Mouse (Mus musculus): Measurements from ENCODE around the gene Asgr1. TPM values are rescaled to one million over a fixed set of nuclear protein-coding genes. Genes with fewer than 3 reads are reported as not detected.

Asgr1 gene
- polyA plus RNA-seq, 1 experiment from 2014 or later = 7.3 TPM

- H3K27me3 ChIP-seq = no peaks in the 10 kb centered on the region
- H3K9me3 ChIP-seq (replicated peaks) = no peaks in the 10 kb centered on the region
- no peak overlapping the region for H3K27ac ChIP-seq (replicated peaks)
- 61% methylated on average over 11 of the region's 11 CpGs for WGBS (ENCODE audit: insufficient replicate concordance)
- no peak overlapping the region for H3K4me2 ChIP-seq
- H3K36me3 ChIP-seq (replicated peaks) = no peaks in the 10 kb centered on the region
- no peak for ATAC-seq (ENCODE audit: insufficient read depth)
- H3K4me3 ChIP-seq (replicated peaks) = no peak overlapping the region
- H3K9ac ChIP-seq = no peak overlapping the region
- H3K4me1 ChIP-seq (replicated peaks) = 0 out of 2 replicates have a peak, but pooled peaks cover 3% of the 10 kb centered on the region
Observed at GRCm38 (mm10) chr11:70097396-70097795, 43.5 kb downstream of the Asgr1 start.

GRCm38 (mm10) chr11:70099102-70099501, 45.2 kb downstream of the Asgr1 start:
- no peak for ATAC-seq (ENCODE audit: insufficient read depth)
- Histone ChIP-seq H3K27ac (replicated peaks) (no peak overlapping the region), H3K4me3 (replicated peaks) (no peak overlapping the region), H3K4me1 (replicated peaks) (no peaks in the 10 kb centered on the region), H3K36me3 (replicated peaks) (no peaks in the 10 kb centered on the region), H3K9ac (no peak overlapping the region), H3K27me3 (no peaks in the 10 kb centered on the region), H3K4me2 (no peak overlapping the region), H3K9me3 (replicated peaks) (no peaks in the 10 kb centered on the region)
- 60% methylated on average over 2 of the region's 2 CpGs for WGBS (ENCODE audit: insufficient replicate concordance)

- 36% methylated on average over 2 of the region's 2 CpGs for WGBS (ENCODE audit: insufficient replicate concordance)
- Histone ChIP-seq H3K27ac (replicated peaks) (no peak overlapping the region), H3K4me3 (replicated peaks) (no peak overlapping the region)
Observed at GRCm38 (mm10) chr11:70099809-70100208, 45.9 kb downstream of the Asgr1 start.

GRCm38 (mm10) chr11:70103701-70104315, 49.9 kb downstream of the Asgr1 start:
- H3K4me2 ChIP-seq = no peak overlapping the region
- no peak overlapping the region for H3K4me3 ChIP-seq (replicated peaks)
- no peaks in the 10 kb centered on the region for H3K9me3 ChIP-seq (replicated peaks)
- H3K9ac ChIP-seq = no peak overlapping the region
- H3K36me3 ChIP-seq (replicated peaks) = no peaks in the 10 kb centered on the region
- WGBS (ENCODE audit: insufficient replicate concordance) = 66% methylated on average over 14 of the region's 14 CpGs
- no peaks in the 10 kb centered on the region for H3K27me3 ChIP-seq
- no peaks in the 10 kb centered on the region for H3K4me1 ChIP-seq (replicated peaks)
- no peak overlapping the region for H3K27ac ChIP-seq (replicated peaks)
- no peak for ATAC-seq (ENCODE audit: insufficient read depth)

More at GRCm38 (mm10) chr11:70099809-70100208, 45.9 kb downstream of the Asgr1 start:
- Histone ChIP-seq H3K27me3 (no peaks in the 10 kb centered on the region), H3K9me3 (replicated peaks) (no peaks in the 10 kb centered on the region), H3K36me3 (replicated peaks) (no peaks in the 10 kb centered on the region), H3K4me2 (no peak overlapping the region), H3K9ac (no peak overlapping the region), H3K4me1 (replicated peaks) (no peaks in the 10 kb centered on the region)
- ATAC-seq (ENCODE audit: insufficient read depth) = no peak

GRCm38 (mm10) chr11:70107085-70107484, 53.2 kb downstream of the Asgr1 start:
- no peaks in the 10 kb centered on the region for H3K36me3 ChIP-seq (replicated peaks)
- H3K27me3 ChIP-seq = no peaks in the 10 kb centered on the region
- no peak overlapping the region for H3K4me2 ChIP-seq
- H3K9me3 ChIP-seq (replicated peaks) = no peaks in the 10 kb centered on the region
- H3K4me1 ChIP-seq (replicated peaks) = peaks cover 3% of the 10 kb centered on the region; the same call in 1 of the 2 replicates
- H3K27ac ChIP-seq (replicated peaks) = no peak overlapping the region
- no peak overlapping the region for H3K4me3 ChIP-seq (replicated peaks)
- no peak for ATAC-seq (ENCODE audit: insufficient read depth)
- 62% methylated on average over 8 of the region's 8 CpGs for WGBS (ENCODE audit: insufficient replicate concordance)
- no peak overlapping the region for H3K9ac ChIP-seq

MicroRNAs encoded within 50 kb of the gene (microRNA counts, 519-probe panel; counts per million panel counts)
- microRNA mmu-miR-324-3p (not detected), microRNA mmu-miR-324-5p (2,943 counts per million, percentile 59 among the panel's probes with 10 or more counts)

Small RNAs within 50 kb of the gene (microRNA-seq; reads per million reads assigned to microRNA genes)
- 2,107 reads per million, percentile 83 among the genes with 10 or more reads in this experiment for gene Mir324

Other genes starting within 250 kb of the Asgr1 start
- 0.69 and 0.94 TPM in 2 replicates for gene Tmem102, start 248.5 kb upstream of the Asgr1 start, polyA plus RNA-seq (2015; fragmentation: Nextera tagmentation; extraction: Ambion mirVana)
- gene Gm39566, start 238.8 kb upstream of the Asgr1 start, polyA plus RNA-seq (2015; fragmentation: Nextera tagmentation; extraction: Ambion mirVana) = not detected in 2 replicates
- not detected in 2 replicates for gene Spem2, start 235.6 kb upstream of the Asgr1 start, polyA plus RNA-seq (2015; fragmentation: Nextera tagmentation; extraction: Ambion mirVana)
- not detected in 2 replicates for gene Spem1, start 231.9 kb upstream of the Asgr1 start, polyA plus RNA-seq (2015; fragmentation: Nextera tagmentation; extraction: Ambion mirVana)
- gene Nlgn2, start 216.3 kb upstream of the Asgr1 start, polyA plus RNA-seq (2015; fragmentation: Nextera tagmentation; extraction: Ambion mirVana) = 0.54 and 0.64 TPM in 2 replicates
- 336 and 387 TPM in 2 replicates for gene Tmem256, start 215.6 kb upstream of the Asgr1 start, polyA plus RNA-seq (2015; fragmentation: Nextera tagmentation; extraction: Ambion mirVana)
- 26.1 and 28.0 TPM in 2 replicates for gene Plscr3, start 207.7 kb upstream of the Asgr1 start, polyA plus RNA-seq (2015; fragmentation: Nextera tagmentation; extraction: Ambion mirVana)
- gene Tnk1, start 195.4 kb upstream of the Asgr1 start, polyA plus RNA-seq (2015; fragmentation: Nextera tagmentation; extraction: Ambion mirVana) = 0.60 and 0.62 TPM in 2 replicates
- not detected in 2 replicates for gene Tmem95, start 176.1 kb upstream of the Asgr1 start, polyA plus RNA-seq (2015; fragmentation: Nextera tagmentation; extraction: Ambion mirVana)
- gene Kctd11, start 172.7 kb upstream of the Asgr1 start, polyA plus RNA-seq (2015; fragmentation: Nextera tagmentation; extraction: Ambion mirVana) = 1.2 and 1.4 TPM in 2 replicates
- gene Acap1, start 158.5 kb upstream of the Asgr1 start, polyA plus RNA-seq (2015; fragmentation: Nextera tagmentation; extraction: Ambion mirVana) = 5.9 and 7.2 TPM in 2 replicates
- gene 2810408A11Rik, start 153.1 kb upstream of the Asgr1 start, polyA plus RNA-seq (2015; fragmentation: Nextera tagmentation; extraction: Ambion mirVana) = 0.89 and 1.0 TPM in 2 replicates
- gene Neurl4, start 153.0 kb upstream of the Asgr1 start, polyA plus RNA-seq (2015; fragmentation: Nextera tagmentation; extraction: Ambion mirVana) = 2.7 and 3.1 TPM in 2 replicates
- 90.6 and 98.4 TPM in 2 replicates for gene Gps2, start 140.2 kb upstream of the Asgr1 start, polyA plus RNA-seq (2015; fragmentation: Nextera tagmentation; extraction: Ambion mirVana)
- 1,245 and 1,257 TPM in 2 replicates for gene Eif5a, start 132.1 kb upstream of the Asgr1 start, polyA plus RNA-seq (2015; fragmentation: Nextera tagmentation; extraction: Ambion mirVana)
- gene Ybx2, start 118.3 kb upstream of the Asgr1 start, polyA plus RNA-seq (2015; fragmentation: Nextera tagmentation; extraction: Ambion mirVana) = not detected in 2 replicates
- 19.9 and 22.1 TPM in 2 replicates for gene Slc2a4, start 105.9 kb upstream of the Asgr1 start, polyA plus RNA-seq (2015; fragmentation: Nextera tagmentation; extraction: Ambion mirVana)
- gene Cldn7, start 89.3 kb upstream of the Asgr1 start, polyA plus RNA-seq (2015; fragmentation: Nextera tagmentation; extraction: Ambion mirVana) = 4.5 and 6.6 TPM in 2 replicates
- gene Ctdnep1, start 72.9 kb upstream of the Asgr1 start, polyA plus RNA-seq (2015; fragmentation: Nextera tagmentation; extraction: Ambion mirVana) = 8.9 and 11.9 TPM in 2 replicates
- gene Elp5, start 71.6 kb upstream of the Asgr1 start, polyA plus RNA-seq (2015; fragmentation: Nextera tagmentation; extraction: Ambion mirVana) = 58.1 and 60.5 TPM in 2 replicates
- 252 and 262 TPM in 2 replicates for gene Gabarap, start 62.9 kb upstream of the Asgr1 start, polyA plus RNA-seq (2015; fragmentation: Nextera tagmentation; extraction: Ambion mirVana)
- gene Phf23, start 58.3 kb upstream of the Asgr1 start, polyA plus RNA-seq (2015; fragmentation: Nextera tagmentation; extraction: Ambion mirVana) = 23.1 and 24.0 TPM in 2 replicates
- 5.3 and 5.5 TPM in 2 replicates for gene Dvl2, start 53.5 kb upstream of the Asgr1 start, polyA plus RNA-seq (2015; fragmentation: Nextera tagmentation; extraction: Ambion mirVana)
- gene Acadvl, start 38.7 kb upstream of the Asgr1 start, polyA plus RNA-seq (2015; fragmentation: Nextera tagmentation; extraction: Ambion mirVana) = 111 and 124 TPM in 2 replicates
- 0.63 and 0.93 TPM in 2 replicates for gene Dlg4, start 37.1 kb upstream of the Asgr1 start, polyA plus RNA-seq (2015; fragmentation: Nextera tagmentation; extraction: Ambion mirVana)
- gene Asgr2, start 38.6 kb downstream of the Asgr1 start, polyA plus RNA-seq (2015; fragmentation: Nextera tagmentation; extraction: Ambion mirVana) = 10.7 and 13.0 TPM in 2 replicates
- 2.6 and 2.9 TPM in 2 replicates for gene Mgl2, start 76.2 kb downstream of the Asgr1 start, polyA plus RNA-seq (2015; fragmentation: Nextera tagmentation; extraction: Ambion mirVana)
- gene Clec10a, start 102.1 kb downstream of the Asgr1 start, polyA plus RNA-seq (2015; fragmentation: Nextera tagmentation; extraction: Ambion mirVana) = 0.39 and 0.60 TPM in 2 replicates
- 1.6 and 1.7 TPM in 2 replicates for gene Slc16a11, start 158.7 kb downstream of the Asgr1 start, polyA plus RNA-seq (2015; fragmentation: Nextera tagmentation; extraction: Ambion mirVana)
- gene Slc16a13, start 167.0 kb downstream of the Asgr1 start, polyA plus RNA-seq (2015; fragmentation: Nextera tagmentation; extraction: Ambion mirVana) = 3.5 and 4.4 TPM in 2 replicates
- gene Bcl6b, start 175.7 kb downstream of the Asgr1 start, polyA plus RNA-seq (2015; fragmentation: Nextera tagmentation; extraction: Ambion mirVana) = 2.1 and 2.2 TPM in 2 replicates
- gene 0610010K14Rik, start 183.8 kb downstream of the Asgr1 start, polyA plus RNA-seq (2015; fragmentation: Nextera tagmentation; extraction: Ambion mirVana) = 57.1 and 62.2 TPM in 2 replicates
- 5.2 and 5.3 TPM in 2 replicates for gene Gm21988, start 185.7 kb downstream of the Asgr1 start, polyA plus RNA-seq (2015; fragmentation: Nextera tagmentation; extraction: Ambion mirVana)
- 146 and 150 TPM in 2 replicates for gene Rnasek, start 185.8 kb downstream of the Asgr1 start, polyA plus RNA-seq (2015; fragmentation: Nextera tagmentation; extraction: Ambion mirVana)
- 13.8 and 14.5 TPM in 2 replicates for gene Alox12, start 201.3 kb downstream of the Asgr1 start, polyA plus RNA-seq (2015; fragmentation: Nextera tagmentation; extraction: Ambion mirVana)

Data from liver, embryonic 15.5 days (tissue).